Mouse (Mus musculus) layer of hippocampus, postnatal 10 days (tissue): ENCODE measurements around the gene 1700029P11Rik. TPM values are rescaled to one million over a fixed set of nuclear protein-coding genes. Genes with fewer than 3 reads are reported as not detected.
"Not testable (repeated sequence)": the region's sequence is repeated elsewhere in the genome, so short reads cannot be mapped to it uniquely, and the experiment has no call there.

Experiments
- DNase-seq, 2 experiments: peaks; one replicate each; pipeline ENCODE4 v3.0.0; 2021; ENCODE audit warnings: low spot score in 2 of 2
- total RNA-seq, 2 experiments: library from RNA; stranded (reverse); gene quantifications; 2 replicates each; pipeline ENCODE4 v1.2.3; 2021

Gene 1700029P11Rik
- total RNA-seq, 2 experiments from 2014 or later: not detected

DNA sequence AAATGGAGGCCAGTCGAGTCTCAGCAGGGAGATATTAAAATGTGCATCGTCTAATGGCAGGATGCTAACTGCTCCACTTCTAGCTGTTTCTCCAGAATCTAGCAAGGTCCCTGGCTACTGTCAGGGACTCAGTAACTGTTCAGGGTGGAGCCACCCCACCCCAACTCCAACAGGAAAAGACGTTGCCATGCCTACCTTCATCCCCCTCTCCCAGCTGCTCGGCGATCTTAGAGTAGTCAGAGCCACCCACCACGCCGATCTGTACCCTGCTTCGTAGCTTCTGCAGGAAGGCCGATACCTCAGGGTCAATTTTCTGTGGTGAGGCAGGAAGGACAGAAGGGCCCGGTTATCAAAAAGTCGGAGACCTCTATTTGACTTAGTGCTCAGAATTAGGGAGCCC is 22.7 kb upstream of the 1700029P11Rik start:
- DNase-seq: no peak

DNA sequence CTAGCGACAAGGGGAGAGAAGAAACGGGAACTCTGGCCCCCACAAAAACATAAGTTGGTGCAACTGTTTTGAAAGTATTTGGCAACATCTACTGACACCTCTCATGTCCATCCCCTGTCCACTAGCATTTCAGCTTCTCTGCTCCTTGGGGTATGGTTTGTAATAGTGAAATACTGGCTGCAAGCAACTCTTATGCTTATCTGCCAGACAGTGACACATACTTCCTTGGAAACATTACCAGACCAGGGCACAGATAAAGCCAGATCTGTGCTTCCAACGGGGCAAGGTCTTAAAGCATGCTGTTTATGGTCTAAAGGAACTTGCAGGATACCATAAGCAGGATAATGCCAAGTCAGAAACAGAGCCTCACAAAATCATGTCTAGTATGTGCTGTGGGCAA is 21.4 kb upstream of the 1700029P11Rik start:
- DNase-seq: no peak

DNA sequence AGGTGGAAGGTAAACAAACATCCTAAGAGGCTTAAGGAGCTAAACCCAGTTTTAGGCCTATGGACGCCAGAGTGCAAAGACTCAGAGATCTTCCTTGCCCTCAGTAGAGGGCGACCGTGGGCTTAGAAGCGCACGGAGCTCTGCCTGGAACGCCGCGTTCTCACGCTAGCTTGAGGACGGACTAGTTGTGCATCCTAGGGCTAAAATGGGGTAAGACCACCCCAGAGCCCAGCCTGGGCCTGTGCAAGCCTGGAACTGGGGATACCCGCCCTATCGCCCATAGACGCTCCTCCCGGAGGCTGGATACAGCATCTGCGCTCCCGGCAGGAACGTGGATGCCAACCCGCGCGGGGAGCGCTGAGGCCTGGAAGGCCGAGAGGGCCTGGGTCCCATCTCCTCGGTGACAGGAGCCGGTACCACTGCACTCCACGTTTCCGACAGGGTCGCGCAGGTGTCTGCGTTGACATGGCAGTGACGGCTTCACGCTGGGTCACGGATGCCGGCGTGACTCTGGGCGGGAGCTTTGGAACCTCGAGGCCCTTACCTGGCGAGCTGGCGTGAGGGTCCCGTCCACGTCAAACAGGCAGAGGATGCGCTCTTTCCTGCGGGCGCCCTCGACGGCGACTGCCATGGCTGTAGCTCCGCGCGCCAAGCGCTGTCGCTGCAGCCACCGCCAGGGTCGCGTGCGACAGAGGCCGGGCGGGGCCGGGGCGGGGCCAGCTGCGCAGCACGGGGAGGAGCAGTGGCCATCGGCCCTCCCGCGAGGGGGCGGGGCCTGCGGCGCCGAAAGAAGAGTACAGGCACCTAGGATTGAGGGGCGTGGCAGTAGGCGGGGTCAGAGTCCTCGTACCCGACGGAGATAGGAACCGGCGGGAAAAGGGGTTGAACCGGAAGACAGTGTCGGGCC is 19.9 kb upstream of the 1700029P11Rik start, which contains the start of gene Pmm1:
Gene Pmm1 (minus strand): TSS at position 760 of the 907 bp plus-strand sequence.
- DNase-seq: peak; percentile 95 to 97

GRCm38 (mm10) chr15:81961078-81961451 is 19.3 kb upstream of the 1700029P11Rik start:
- no peak for DNase-seq

GRCm38 (mm10) chr15:81964262-81964661 is 16.1 kb upstream of the 1700029P11Rik start:
- no peak for DNase-seq

- DNase-seq: no peak
These were observed 15.3 kb upstream of the 1700029P11Rik start for GRCm38 (mm10) chr15:81964980-81965545.

GRCm38 (mm10) chr15:81966062-81966829 is 14.1 kb upstream of the 1700029P11Rik start:
- no peak for DNase-seq

- DNase-seq: no peak
These were observed 12.5 kb upstream of the 1700029P11Rik start for GRCm38 (mm10) chr15:81967821-81968220.

- DNase-seq: no peak
These were observed 11.9 kb upstream of the 1700029P11Rik start for GRCm38 (mm10) chr15:81968447-81968846.

DNA sequence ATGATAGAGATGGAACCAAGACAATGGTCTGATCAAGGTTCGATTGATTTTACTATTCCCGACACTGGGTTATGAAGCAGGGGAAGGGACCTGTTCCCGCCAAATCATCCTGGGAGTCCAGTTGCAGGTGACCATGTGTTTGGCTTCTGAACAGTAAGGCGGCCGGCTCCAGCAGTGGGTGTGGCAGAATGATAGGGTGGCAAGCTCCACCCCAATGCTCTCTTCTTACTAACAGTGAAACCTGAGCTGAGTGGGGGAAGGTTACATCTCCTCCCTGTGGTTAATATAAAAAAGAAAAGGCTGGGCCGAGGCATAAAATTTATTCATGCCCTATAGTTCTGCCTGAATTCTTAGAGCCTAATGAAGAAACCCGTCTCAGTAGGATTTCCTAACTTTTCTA is 11.2 kb upstream of the 1700029P11Rik start:
- DNase-seq: no peak

DNA sequence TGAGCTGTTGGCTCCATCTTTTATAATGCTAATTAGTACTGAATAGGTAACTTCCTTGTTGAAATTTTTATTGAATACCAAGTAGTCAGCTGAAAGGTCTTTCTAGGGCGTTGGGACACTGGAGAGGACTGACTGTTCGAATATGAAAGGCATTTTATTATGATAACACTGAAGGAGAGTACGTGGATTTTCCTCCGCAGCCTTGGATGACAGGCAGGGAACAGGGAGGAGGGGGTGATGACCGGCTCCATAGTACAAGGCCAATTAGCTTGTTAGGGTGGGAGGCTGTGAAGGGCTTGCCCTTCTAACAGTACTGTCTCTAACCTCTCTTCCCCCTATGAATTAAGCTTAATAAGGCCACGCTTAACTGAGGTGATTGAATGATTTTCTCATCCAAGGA is 10.7 kb upstream of the 1700029P11Rik start:
- DNase-seq: not testable (repeated sequence)

DNA sequence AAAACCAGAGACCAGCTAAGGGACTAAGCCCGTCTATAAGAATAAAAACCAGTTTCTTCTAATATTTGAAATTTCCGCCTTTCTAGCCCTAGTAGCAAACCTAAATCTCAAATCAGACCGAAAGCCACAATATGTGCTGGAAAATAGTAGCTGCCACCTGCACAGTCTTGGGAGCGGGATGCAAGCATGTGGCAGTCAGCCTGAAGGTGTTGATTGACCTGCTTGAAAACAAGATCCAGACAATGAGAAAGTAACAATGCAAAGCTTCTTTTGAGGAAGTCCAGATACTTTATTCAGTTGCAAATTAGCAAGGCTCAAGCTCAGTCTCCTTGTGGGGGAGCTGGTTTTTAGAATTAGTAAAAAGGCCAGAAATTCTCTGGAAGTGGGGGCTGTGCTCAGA is 9.8 kb upstream of the 1700029P11Rik start:
- DNase-seq: not testable (repeated sequence)

DNA sequence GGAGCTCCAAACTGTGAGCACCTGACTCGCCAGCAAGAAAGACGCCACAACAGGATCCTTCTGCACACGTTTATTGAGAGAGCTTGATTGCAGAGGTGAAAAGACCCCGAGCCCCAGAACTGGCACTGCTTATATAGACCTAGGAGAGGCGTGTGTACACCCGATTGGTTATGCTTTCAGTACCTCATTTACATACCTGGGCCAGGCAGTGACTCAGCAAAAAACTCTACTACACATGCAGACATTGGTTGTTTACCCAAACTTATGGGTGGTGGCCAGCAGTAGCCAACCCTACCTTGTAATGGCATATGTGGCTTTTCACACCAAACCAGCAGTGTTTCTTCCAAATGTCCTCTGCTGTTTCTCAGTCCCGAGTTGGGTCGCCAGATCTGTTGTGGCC is 5.2 kb upstream of the 1700029P11Rik start:
- DNase-seq: not testable (repeated sequence)

GRCm38 (mm10) chr15:81982173-81982572 is 1.8 kb downstream of the 1700029P11Rik start:
- no peak for DNase-seq

DNA sequence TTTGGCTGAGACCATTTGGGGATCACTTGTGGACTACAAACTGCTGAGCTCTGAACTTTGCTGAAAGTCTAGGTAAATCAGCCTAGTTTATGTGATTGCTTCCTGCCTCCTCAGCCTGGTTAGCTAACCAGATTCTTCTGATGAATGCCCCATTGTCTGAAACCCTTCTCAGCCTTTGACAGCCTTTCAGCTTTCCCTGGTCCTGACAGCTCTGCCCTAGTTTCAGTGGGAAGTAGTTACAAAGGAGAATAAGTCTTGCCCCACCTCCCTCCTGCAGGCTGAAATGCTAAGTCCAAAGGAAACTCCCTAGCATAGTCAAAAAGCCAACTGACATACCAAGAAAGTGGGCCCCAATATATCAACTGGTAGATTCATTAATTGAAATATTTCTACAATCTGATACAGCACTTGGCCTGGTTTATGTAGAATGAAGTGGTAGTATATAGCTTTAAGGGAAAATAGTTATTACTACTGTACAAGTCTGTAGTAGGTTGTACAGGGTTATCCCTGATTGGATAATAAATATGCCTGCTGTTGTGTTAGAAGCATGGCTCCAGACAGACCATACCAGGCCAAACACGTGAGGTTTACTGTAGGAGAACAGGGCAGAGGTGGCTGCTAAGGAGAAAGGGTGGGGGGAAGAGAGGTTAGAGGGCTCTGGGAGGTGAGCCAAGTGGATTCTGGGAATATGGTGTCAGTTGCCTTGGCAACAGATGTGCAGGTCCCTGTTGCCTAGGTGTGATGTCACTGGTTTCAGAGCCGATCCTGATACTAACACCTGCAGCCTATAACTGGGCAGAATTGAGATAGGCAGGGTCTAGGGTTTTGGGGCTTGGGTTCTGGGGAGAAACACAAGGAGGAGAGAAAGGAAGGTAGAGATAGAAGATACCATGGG is 5.2 kb downstream of the 1700029P11Rik start:
- no peak for DNase-seq

DNA sequence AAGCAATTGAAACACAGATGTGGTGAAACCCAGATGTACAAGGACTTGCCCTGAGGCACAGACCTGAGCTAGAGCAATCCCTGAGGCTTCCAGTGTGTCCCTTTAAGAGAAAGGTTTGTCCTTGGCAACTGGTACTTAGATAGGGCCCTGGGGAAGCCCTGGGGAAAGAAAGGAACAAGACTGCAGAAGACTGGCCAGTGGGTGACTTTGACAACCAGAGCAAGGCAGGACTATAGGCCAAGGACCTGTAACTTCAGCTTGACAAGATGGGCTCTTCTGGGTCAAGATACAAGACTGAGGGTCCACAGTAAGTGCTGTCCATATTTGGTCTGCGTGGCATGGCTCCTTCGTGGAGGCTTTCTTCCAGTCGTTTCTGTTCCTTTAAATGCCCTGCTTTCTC is 7.3 kb downstream of the 1700029P11Rik start, which contains the start of gene Xrcc6:
Gene Xrcc6 (plus strand): TSS at position 190 of the 400 bp plus-strand sequence.
- DNase-seq: no peak

- peak; percentile 86 to 90 for DNase-seq
These were observed 9.2 kb downstream of the 1700029P11Rik start for GRCm38 (mm10) chr15:81989371-81990062.

- no peak for DNase-seq
These were observed 10.2 kb downstream of the 1700029P11Rik start for GRCm38 (mm10) chr15:81990549-81990948.

GRCm38 (mm10) chr15:81993992-81994391 is 13.7 kb downstream of the 1700029P11Rik start:
- no peak for DNase-seq

- DNase-seq: no peak
These were observed 23.9 kb downstream of the 1700029P11Rik start for GRCm38 (mm10) chr15:82004257-82004656.
